9 mouse cellular contexts compared by ENCODE assay signal in genomic region chr2:170758201-170758600, GRCm38 (mm10). TPM values are rescaled to one million over a fixed set of nuclear protein-coding genes. Genes with fewer than 3 reads are reported as not detected.
A peak's percentile ranks its signal among the peaks of the same experiment; 100 is the strongest.
DNase-seq lines count a peak whose midpoint lies in the region; ATAC-seq lines count a peak whose summit lies in the region.
"Had no signal": no experiment of that assay in that cellular context is flagged by ENCODE, and none has a peak within 500 bp of the region (broad histone marks: within the 10 kb centered on the region; RNA-seq: fewer than 3 reads in every experiment).

No protein-coding gene starts in this region.

- no peak overlapping the region for H3K9ac ChIP-seq in limb, embryonic 13.5 days
- no peak overlapping the region for H3K9ac ChIP-seq in hindbrain, embryonic 14.5 days
- no peak overlapping the region for H3K9ac ChIP-seq in midbrain, embryonic 16.5 days (ENCODE audit: low read depth, low read length)

- WGBS in limb, embryonic 13.5 days, result 71% methylated on average over 5 of the region's 5 CpGs
- 89% methylated on average over 5 of the region's 5 CpGs for WGBS in limb, embryonic 10.5 days
- WGBS in hindbrain, embryonic 14.5 days, result 64% methylated on average over 5 of the region's 5 CpGs
- WGBS in midbrain, embryonic 16.5 days, result 69% methylated on average over 5 of the region's 5 CpGs

- H3K27ac ChIP-seq in limb, embryonic 13.5 days, result no peak overlapping the region
- H3K27ac ChIP-seq in limb, embryonic 10.5 days, result no peak overlapping the region
- peak overlapping the region; percentile 82; the same call in 1 of the 2 replicates for H3K27ac ChIP-seq in hindbrain, embryonic 14.5 days
- H3K27ac ChIP-seq in midbrain, embryonic 16.5 days (ENCODE audit: low read length), result 0 out of 2 replicates have a peak overlapping the region, but pooled peaks have one; percentile 70
- H3K27ac ChIP-seq: heart, adult 2 months had no signal

- peaks cover 10% of the 10 kb centered on the region for H3K27me3 ChIP-seq in limb, embryonic 13.5 days
- H3K27me3 ChIP-seq in limb, embryonic 10.5 days (ENCODE audit: low read depth, poor library complexity, severe bottlenecking), result no peaks in the 10 kb centered on the region
- no peaks in the 10 kb centered on the region for H3K27me3 ChIP-seq in hindbrain, embryonic 14.5 days (ENCODE audit: control insufficient read depth, insufficient read depth, low read length)
- H3K27me3 ChIP-seq in midbrain, embryonic 16.5 days (ENCODE audit: control insufficient read depth, insufficient read depth, low read depth, low read length), result no peaks in the 10 kb centered on the region

- no peak overlapping the region for H3K4me3 ChIP-seq in limb, embryonic 13.5 days
- no peak overlapping the region for H3K4me3 ChIP-seq in limb, embryonic 10.5 days
- H3K4me3 ChIP-seq in hindbrain, embryonic 14.5 days (replicated peaks; ENCODE audit: low read length), result no peak overlapping the region
- no peak overlapping the region for H3K4me3 ChIP-seq in midbrain, embryonic 16.5 days (ENCODE audit: low read depth, low read length)
- H3K4me3 ChIP-seq: heart, adult 2 months had no signal

- H3K36me3 ChIP-seq in limb, embryonic 13.5 days, result no peaks in the 10 kb centered on the region
- no peaks in the 10 kb centered on the region for H3K36me3 ChIP-seq in limb, embryonic 10.5 days
- H3K36me3 ChIP-seq in hindbrain, embryonic 14.5 days (replicated peaks; ENCODE audit: control insufficient read depth, insufficient read depth), result no peaks in the 10 kb centered on the region
- no peaks in the 10 kb centered on the region for H3K36me3 ChIP-seq in midbrain, embryonic 16.5 days (ENCODE audit: control insufficient read depth, insufficient read depth, low read length)

- ATAC-seq in limb, embryonic 13.5 days (ENCODE audit: low FRiP score, low read depth), result peak; percentile 71; the same call in 1 of the 2 replicates
- peak; percentile 41 for ATAC-seq in hindbrain, embryonic 14.5 days (ENCODE audit: low FRiP score)
- ATAC-seq in midbrain, embryonic 16.5 days, result peak; percentile 46; the same call in 1 of the 2 replicates

- DNase-seq in adrenal gland, adult 2 months, result peak; percentile 16
- DNase-seq in adrenal gland, postnatal 4 days (ENCODE audit: low spot score in 2 of 2), result no peak
- DNase-seq in limb, embryonic 10.5 days (ENCODE audit: low spot score), result no peak
- no peak for DNase-seq in hindbrain, embryonic 14.5 days (ENCODE audit: low spot score)
- DNase-seq in urinary bladder, adult 2 months (ENCODE audit: low spot score), result no peak
- no peak for DNase-seq in thymus, postnatal 4 days

- H3K9me3 ChIP-seq in limb, embryonic 13.5 days, result no peaks in the 10 kb centered on the region
- no peaks in the 10 kb centered on the region for H3K9me3 ChIP-seq in limb, embryonic 10.5 days (replicated peaks)
- H3K9me3 ChIP-seq in hindbrain, embryonic 14.5 days (ENCODE audit: control insufficient read depth, low read length), result no peaks in the 10 kb centered on the region
- H3K9me3 ChIP-seq in midbrain, embryonic 16.5 days (replicated peaks; ENCODE audit: control insufficient read depth, low read length, poor library complexity, severe bottlenecking), result no peaks in the 10 kb centered on the region

- peaks cover 32% of the 10 kb centered on the region for H3K4me1 ChIP-seq in limb, embryonic 13.5 days
- peaks cover 5% of the 10 kb centered on the region; the same call in 1 of the 2 replicates for H3K4me1 ChIP-seq in limb, embryonic 10.5 days
- H3K4me1 ChIP-seq in hindbrain, embryonic 14.5 days (replicated peaks; ENCODE audit: control insufficient read depth, insufficient read depth, low read length), result peaks cover 26% of the 10 kb centered on the region
- H3K4me1 ChIP-seq in midbrain, embryonic 16.5 days (ENCODE audit: control insufficient read depth, insufficient read depth, low read length), result peaks cover 20% of the 10 kb centered on the region

- H3K4me2 ChIP-seq in limb, embryonic 13.5 days (replicated peaks), result no peak overlapping the region
- H3K4me2 ChIP-seq in hindbrain, embryonic 14.5 days (replicated peaks), result no peak overlapping the region
- H3K4me2 ChIP-seq in midbrain, embryonic 16.5 days (ENCODE audit: low read length), result no peak overlapping the region

RNA-seq across cellular contexts. Expression of gene Dok5, which starts 26.6 kb away (rescaled TPM):
- under 1 TPM; 0.26 to 0.41 TPM for total RNA-seq in adrenal gland, adult 2 months (2021)
- polyA plus RNA-seq in adrenal gland, adult 2 months (2012; rRNA removed), result 0.27 and 0.45 TPM in 2 replicates
- 1 to 10 TPM; 1.7 to 1.9 TPM for total RNA-seq in adrenal gland, postnatal 4 days (2021)
- 10.3 and 11.0 TPM in 2 replicates for polyA plus RNA-seq in limb, embryonic 13.5 days (2015; fragmentation: Nextera tagmentation; extraction: Ambion mirVana)
- polyA plus RNA-seq in limb, embryonic 10.5 days (2016; fragmentation: Nextera tagmentation; extraction: Ambion mirVana), result 0.85 and 1.8 TPM in 2 replicates
- 59.1 and 60.3 TPM in 2 replicates for polyA plus RNA-seq in hindbrain, embryonic 14.5 days (2014; fragmentation: Nextera tagmentation; extraction: Ambion mirVana)
- polyA plus RNA-seq in midbrain, embryonic 16.5 days (2015; fragmentation: Nextera tagmentation; extraction: Ambion mirVana), result 50.4 and 57.8 TPM in 2 replicates
- polyA plus RNA-seq in urinary bladder, adult 2 months (2012; rRNA removed), result 0.28 and 0.39 TPM in 2 replicates

Comparison
In these comparisons a context has a peak if more than half of its experiments do, and no peak if none do; other contexts are left out.
1. H3K27ac ChIP-seq: peak in hindbrain, embryonic 14.5 days (single experiment) and midbrain, embryonic 16.5 days (single experiment); none in limb, embryonic 13.5 days (single experiment) and limb, embryonic 10.5 days (single experiment).
2. Peak in every context shown above with its lines, with median percentiles within 50 percentile points of each other: ATAC-seq.